Mouse (Mus musculus): ENCODE data around the gene Fam206a.

- TF ChIP-seq USF1 (IDR thresholded peaks at IDR 0.05; ENCODE audit: low read depth, low read length) = no peak
- TF ChIP-seq JUND (conservative IDR thresholded peaks at IDR 0.05; ENCODE audit: low read depth, low read length) = no peak
- no peak for TF ChIP-seq CTCF (conservative IDR thresholded peaks at IDR 0.05 in 1 of 2, IDR thresholded peaks at IDR 0.05 in 1 of 2; ENCODE audit: low read depth in 2 of 2, low read length in 2 of 2)
- TF ChIP-seq ZMIZ1 (IDR thresholded peaks at IDR 0.05; ENCODE audit: low read depth, low read length) = no peak
- TF ChIP-seq ZNF384 (IDR thresholded peaks at IDR 0.05; ENCODE audit: low read depth, low read length) = no peak
- no peak for TF ChIP-seq EP300 (IDR thresholded peaks at IDR 0.05; ENCODE audit: low read length)
- no peak for TF ChIP-seq TBP (conservative IDR thresholded peaks at IDR 0.05; ENCODE audit: low read depth, low read length)
- TF ChIP-seq MAZ (IDR thresholded peaks at IDR 0.05; ENCODE audit: low read depth, low read length) = no peak
- no peak for TF ChIP-seq POLR2A (IDR thresholded peaks at IDR 0.05; ENCODE audit: low read depth, low read length)
- TF ChIP-seq MAX (IDR thresholded peaks at IDR 0.05; ENCODE audit: low read length) = no peak
- no peak for TF ChIP-seq JUN (IDR thresholded peaks at IDR 0.05; ENCODE audit: insufficient read depth, low read depth, low read length)
These were observed 31.1 kb upstream of the Fam206a start for GRCm38 (mm10) chr4:56771065-56771464.
